Mouse (Mus musculus) lung, adult 2 months (tissue): Measurements from ENCODE around the gene Hist1h2aa.

Experiments used
- CTCF ChIP-seq: fragments of 200-500 bp; IDR thresholded peaks from 2 replicates; pipeline ENCODE4 v1.5.1; 2011; ENCODE audit warnings: mild to moderate bottlenecking, low read length, control low read depth; ENCODE audit not compliant: insufficient read depth
- POLR2A ChIP-seq: fragments of 200-500 bp; IDR thresholded peaks from 2 replicates; pipeline ENCODE4 v1.6.1; 2011; ENCODE audit warnings: low read depth, mild to moderate bottlenecking, control low read depth, low read length, borderline replicate concordance; ENCODE audit errors: extremely low read depth

- no peak for TF ChIP-seq CTCF
- TF ChIP-seq POLR2A = no peak
Observed at GRCm38 (mm10) chr13:23893269-23893593, 41.0 kb upstream of the Hist1h2aa start.
